Mouse (Mus musculus): ENCODE measurements around the gene Nrxn3.

DNA sequence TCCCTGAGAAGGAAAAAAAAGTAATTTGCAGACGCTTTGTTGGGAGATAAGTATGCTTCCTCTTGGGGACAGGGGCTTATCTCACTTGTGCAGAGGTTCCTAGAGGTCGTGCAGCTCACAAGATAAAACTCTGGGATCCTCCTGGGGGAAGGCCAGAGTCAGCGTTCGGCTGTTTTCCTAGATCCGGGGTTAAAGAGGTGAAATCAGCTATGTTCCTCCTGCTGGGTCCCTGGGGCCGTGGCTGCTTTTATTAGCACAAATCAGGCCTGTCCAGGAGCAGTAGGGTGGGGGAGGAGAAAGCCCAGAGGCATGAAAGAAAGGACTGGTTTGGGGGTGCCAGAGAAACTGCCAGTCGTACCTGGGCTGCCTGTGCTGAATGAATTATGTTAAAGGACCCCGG lies 261.7 kb downstream of the Nrxn3 start:
- TF ChIP-seq MYOD1 (IDR thresholded peaks at IDR 0.05; ENCODE audit: control insufficient read depth in 1 of 3, insufficient read length in 2 of 3, low read depth in 2 of 3) (no peak), USF1 (IDR thresholded peaks at IDR 0.05; ENCODE audit: low read depth) (no peak), POLR2A (IDR thresholded peaks at IDR 0.05; ENCODE audit: insufficient read length, low read depth) (no peak), CEBPB (IDR thresholded peaks at IDR 0.05; ENCODE audit: insufficient read depth, poor library complexity, severe bottlenecking) (no peak), TCF3 (IDR thresholded peaks at IDR 0.05; ENCODE audit: insufficient read length, low read depth) (no peak), TCF12 (IDR thresholded peaks at IDR 0.05; ENCODE audit: insufficient read depth, poor library complexity, severe bottlenecking) (no peak), E2F4 (IDR thresholded peaks at IDR 0.05; ENCODE audit: insufficient read depth) (no peak), MAX (IDR thresholded peaks at IDR 0.05; ENCODE audit: low read depth) (no peak), POLR2AphosphoS2 (IDR thresholded peaks at IDR 0.05; ENCODE audit: insufficient read length, low read depth) (no peak), REST (IDR thresholded peaks at IDR 0.05; ENCODE audit: insufficient read depth, insufficient read length) (no peak), MYOG (IDR thresholded peaks at IDR 0.05; ENCODE audit: control insufficient read depth in 1 of 3, insufficient read depth in 1 of 3, insufficient read length in 2 of 3, low read depth in 2 of 3) (no peak), SRF (IDR thresholded peaks at IDR 0.05; ENCODE audit: control insufficient read depth, insufficient read length, low read depth) (no peak)
